Mouse (Mus musculus) layer of hippocampus, adult 2 months (tissue): Measurements from ENCODE around the gene Efcab6. TPM values are rescaled to one million over a fixed set of nuclear protein-coding genes. Genes with fewer than 3 reads are reported as not detected.
A peak's percentile ranks its signal among the peaks of the same experiment; 100 is the strongest.

Source experiments
- DNase-seq, 2 experiments: peaks; one replicate each; pipeline ENCODE4 v3.0.0; 2022; ENCODE audit warnings: low spot score in 2 of 2
- H3K27ac ChIP-seq: fragments of 200-600 bp; 2 replicates; pipeline ENCODE4 v1.8.1; 2022
- H3K4me3 ChIP-seq: fragments of 200-600 bp; 2 replicates; pipeline ENCODE4 v1.8.1; 2022; ENCODE audit warnings: mild to moderate bottlenecking
- CTCF ChIP-seq: fragments of 200-600 bp; conservative IDR thresholded peaks from 2 replicates; pipeline ENCODE4 v1.8.1; 2022; ENCODE audit warnings: antibody characterized with exemption, mild to moderate bottlenecking, moderate library complexity
- total RNA-seq, 2 experiments: library from RNA; stranded (reverse); gene quantifications; 2 replicates each; pipeline ENCODE4 v1.2.3; 2021

Efcab6 gene
- total RNA-seq, 2 experiments from 2014 or later, result 4.9 to 6.4 TPM

DNA sequence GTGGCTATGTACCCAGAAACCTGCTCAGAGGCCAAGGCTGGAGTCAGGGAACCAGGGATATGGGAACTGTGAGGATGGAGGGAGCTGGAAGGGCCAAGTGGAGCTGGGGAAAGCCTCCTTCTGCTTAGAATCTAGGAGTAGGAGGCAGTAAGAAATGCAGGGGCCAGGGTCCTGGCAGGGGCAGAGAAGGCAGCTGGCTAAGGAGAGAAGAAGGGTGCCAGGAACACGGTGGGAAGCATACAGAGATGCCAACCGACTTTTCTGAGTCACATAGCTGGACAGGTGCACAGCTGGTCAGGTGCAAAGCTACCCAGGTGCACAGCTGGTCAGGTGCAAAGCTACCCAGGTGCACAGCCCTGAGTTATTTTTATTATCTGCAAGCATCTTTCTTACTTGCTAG is 187.3 kb downstream of the Efcab6 start:
- no peak overlapping the region for H3K4me3 ChIP-seq
- DNase-seq, result no peak
- TF ChIP-seq CTCF, result no peak
- H3K27ac ChIP-seq, result no peak overlapping the region

DNA sequence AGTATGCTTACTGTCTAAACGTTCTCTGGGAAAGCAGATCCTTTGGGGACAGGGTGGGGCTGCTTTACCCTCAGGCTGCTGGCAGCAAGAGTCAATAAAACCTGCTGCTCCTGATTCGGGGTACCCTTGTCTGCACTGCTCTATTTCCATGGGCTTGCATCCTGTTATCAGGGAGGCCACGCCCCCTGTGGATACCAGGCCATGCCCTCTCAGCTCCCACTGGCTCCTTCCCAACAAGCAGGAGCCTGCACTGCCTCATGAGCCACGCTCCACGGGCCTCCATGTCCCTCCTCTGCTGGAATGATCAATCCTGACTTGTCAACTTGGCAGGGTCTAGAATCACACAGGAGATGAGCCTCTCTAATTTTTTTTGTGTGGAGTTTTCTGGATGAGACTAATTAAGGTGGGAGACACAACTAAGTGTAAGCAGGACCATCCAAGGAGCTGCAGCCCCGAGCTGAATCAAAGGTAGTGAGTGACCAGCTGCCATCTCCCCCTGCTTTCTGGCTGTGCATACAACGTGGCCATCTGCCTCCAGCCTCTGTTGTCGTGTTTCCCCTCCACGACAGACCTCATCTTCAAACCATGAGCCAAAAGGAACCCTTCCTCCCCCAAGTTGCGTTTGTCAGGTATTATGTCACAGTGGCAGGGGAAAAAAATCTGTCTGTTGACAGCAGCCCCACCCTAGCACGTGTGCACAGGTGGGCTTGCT is 187.9 kb downstream of the Efcab6 start:
- Histone ChIP-seq H3K27ac (no peak overlapping the region), H3K4me3 (no peak overlapping the region)
- no peak for TF ChIP-seq CTCF
- DNase-seq, result no peak

DNA sequence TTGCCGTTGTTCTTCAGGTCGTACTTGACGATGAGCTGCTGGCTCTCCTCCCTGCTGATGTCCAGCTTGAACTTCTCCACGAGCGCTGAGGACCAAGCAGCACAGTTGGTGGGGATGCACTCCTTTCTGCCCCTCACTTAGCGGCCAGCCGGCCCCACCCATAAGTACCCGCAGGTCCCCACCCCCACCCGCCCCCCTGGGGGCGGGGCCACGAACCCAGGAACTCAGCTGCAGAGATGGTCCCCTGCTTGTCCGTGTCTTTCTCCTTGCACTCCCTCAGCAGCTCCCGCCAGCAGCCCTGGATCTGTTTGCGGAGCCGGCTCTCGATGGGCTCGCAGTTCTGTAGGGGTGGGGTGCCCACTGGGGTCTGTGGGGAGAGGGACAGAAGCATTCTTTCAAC is 194.2 kb downstream of the Efcab6 start:
- H3K4me3 ChIP-seq, result no peak overlapping the region
- DNase-seq, result no peak
- no peak overlapping the region for H3K27ac ChIP-seq
- no peak for TF ChIP-seq CTCF

DNA sequence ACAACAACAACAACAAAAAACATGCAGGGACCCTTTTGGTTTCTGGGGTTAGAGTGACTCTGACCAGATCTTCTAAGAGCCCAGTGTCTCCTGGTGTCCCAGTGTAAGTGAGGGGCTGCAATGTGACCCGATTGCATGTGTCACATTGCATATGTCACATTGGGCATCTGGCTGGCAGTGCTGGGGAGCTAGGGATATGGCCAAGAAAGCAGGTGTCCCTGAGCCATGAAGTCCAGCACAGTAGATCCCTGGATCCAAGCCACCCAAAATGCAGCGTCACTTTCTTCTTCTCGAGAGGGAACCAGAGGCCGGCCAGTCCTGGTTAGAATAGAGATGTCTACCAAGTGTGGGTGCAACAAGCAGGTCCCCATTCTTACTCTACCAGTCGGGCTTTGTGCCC is 199.6 kb downstream of the Efcab6 start:
- TF ChIP-seq CTCF, result no peak

DNA sequence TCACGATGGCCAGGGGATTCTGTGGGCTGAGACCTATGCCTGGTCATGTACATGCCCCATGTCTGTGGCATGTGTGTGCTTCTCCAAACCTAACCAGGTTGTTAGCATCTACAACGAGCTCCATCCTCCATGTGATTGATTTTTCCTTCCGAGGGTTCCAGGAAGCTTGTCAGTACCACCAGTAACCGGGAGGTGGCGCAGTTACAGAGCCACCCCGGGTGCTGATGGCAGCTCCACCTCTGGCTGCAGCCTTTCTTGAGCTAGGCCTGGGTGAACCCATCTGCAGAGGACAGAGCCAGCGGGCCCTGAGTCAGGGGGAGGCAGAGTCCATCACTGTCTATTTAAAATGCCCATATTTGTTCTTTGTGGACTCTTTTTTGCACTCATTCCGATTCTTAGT is 208.1 kb downstream of the Efcab6 start:
- H3K4me3 ChIP-seq, result no peak overlapping the region
- peak; percentile 77 to 85 for DNase-seq
- TF ChIP-seq CTCF, result peak; percentile 100
- H3K27ac ChIP-seq, result no peak overlapping the region

More for the DNA sequence above, 199.6 kb downstream of the Efcab6 start:
- H3K27ac ChIP-seq, result no peak overlapping the region
- DNase-seq, result no peak
- no peak overlapping the region for H3K4me3 ChIP-seq

DNA sequence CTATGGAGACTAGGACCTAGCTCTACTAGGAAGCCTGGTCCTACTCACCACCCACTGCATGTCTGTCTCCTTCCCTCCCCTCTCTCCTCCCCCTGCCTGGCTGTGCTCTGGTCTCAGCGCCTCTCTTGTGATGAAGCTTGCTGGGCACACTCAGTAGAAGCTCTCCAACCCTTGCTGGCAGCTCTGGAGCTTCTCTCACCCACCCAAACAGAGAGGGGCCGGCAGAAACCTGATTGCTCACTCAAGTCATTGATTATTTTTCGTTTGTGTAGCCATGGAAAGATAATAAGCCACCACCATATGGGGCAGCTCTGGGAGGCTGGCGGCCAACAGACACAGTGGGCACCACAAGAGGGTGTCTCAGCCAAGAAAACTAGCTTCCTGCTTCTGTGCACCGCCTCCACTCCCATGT is 211.8 kb downstream of the Efcab6 start:
- Histone ChIP-seq H3K4me3 (no peak overlapping the region), H3K27ac (peak overlapping the region; percentile 48; the same call in 1 of the 2 replicates)
- TF ChIP-seq CTCF, result peak; percentile 39
- DNase-seq, result peak; percentile 46 to 76

DNA sequence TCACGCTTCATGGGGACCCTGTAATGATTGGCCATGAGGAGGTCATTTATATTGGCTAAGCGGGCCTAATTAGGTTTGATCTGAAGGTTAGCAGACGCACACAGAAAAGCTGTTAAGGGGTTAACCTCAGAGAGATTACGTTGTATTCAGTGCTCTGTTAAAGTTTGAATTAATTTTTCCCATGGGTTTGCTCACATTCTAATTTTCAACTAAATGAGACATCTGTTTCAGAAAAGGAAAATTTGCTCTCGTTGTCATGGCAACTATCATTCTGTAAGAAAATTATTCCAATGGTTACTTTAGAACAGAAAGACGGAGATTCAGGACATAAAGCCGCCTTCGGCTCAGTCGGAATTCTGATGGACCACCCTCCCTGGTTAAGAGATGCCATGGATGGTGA is 217.0 kb downstream of the Efcab6 start:
- DNase-seq, result peak in 1 of 2 experiments; percentile 49
- TF ChIP-seq CTCF, result no peak
- H3K4me3 ChIP-seq, result no peak overlapping the region
- H3K27ac ChIP-seq, result peak overlapping the region; percentile 81

DNA sequence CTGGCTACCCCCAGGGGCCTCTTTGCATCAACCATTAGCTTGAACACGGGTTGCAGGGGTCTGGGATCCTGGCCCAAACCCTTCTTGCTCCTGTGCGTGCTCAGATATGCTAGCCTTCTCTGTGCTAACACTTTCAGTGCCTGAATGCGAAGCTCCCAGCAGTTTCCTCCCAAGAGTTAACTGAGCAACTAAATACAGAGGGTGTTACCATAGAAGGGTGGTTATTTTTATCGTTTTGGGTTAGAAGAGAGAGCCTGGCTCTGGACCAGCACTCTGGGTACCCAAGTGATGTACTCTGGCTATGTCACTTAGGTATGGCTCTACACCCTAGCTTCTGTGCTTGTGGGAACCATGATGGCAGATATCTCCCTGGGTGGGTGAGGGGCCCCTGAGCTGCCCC is 217.7 kb downstream of the Efcab6 start:
- no peak for DNase-seq
- Histone ChIP-seq H3K4me3 (no peak overlapping the region), H3K27ac (peak overlapping the region; percentile 65)
- no peak for TF ChIP-seq CTCF

DNA sequence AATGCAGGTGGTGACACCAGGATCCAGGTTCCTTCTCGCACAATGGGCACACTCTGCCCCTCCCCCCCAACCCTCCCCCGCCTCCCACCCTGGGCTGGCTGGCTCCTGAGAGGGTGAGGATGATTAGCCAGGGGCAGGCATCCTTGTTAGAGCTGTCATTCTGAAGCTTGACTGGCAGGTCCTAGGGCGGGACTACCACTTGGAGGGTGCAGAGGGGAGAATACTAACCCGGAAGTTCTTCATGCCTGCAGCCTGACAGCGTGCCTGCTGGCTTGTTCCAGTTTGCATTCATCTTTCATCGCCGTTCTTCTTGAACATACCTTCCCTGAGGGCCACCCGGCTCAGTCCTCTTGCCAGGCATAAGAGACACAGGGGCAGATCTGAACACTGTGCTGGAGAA is 218.6 kb downstream of the Efcab6 start:
- Histone ChIP-seq H3K27ac (peak overlapping the region; percentile 70), H3K4me3 (no peak overlapping the region)
- TF ChIP-seq CTCF, result no peak
- no peak for DNase-seq

DNA sequence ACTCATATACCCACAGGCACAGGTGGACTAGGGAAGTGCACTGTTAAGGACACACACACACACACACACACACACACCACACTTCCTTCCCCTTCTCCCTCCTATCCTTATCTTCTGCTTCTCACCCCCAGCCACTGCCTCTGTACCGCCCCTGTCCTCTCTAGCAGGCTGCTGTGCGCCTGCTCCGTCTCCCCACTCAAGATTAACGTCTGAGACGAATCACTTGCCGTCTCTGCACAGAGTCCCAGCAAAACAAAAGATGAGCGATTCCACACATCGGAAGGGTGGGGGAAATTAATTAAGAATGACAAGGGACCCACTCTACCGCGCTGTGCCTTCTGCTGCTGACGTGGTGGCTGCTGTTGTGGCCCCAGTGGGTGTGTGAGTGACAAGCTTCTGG is 219.4 kb downstream of the Efcab6 start:
- no peak for DNase-seq
- H3K27ac ChIP-seq, result peak overlapping the region; percentile 70
- no peak for TF ChIP-seq CTCF
- no peak overlapping the region for H3K4me3 ChIP-seq

DNA sequence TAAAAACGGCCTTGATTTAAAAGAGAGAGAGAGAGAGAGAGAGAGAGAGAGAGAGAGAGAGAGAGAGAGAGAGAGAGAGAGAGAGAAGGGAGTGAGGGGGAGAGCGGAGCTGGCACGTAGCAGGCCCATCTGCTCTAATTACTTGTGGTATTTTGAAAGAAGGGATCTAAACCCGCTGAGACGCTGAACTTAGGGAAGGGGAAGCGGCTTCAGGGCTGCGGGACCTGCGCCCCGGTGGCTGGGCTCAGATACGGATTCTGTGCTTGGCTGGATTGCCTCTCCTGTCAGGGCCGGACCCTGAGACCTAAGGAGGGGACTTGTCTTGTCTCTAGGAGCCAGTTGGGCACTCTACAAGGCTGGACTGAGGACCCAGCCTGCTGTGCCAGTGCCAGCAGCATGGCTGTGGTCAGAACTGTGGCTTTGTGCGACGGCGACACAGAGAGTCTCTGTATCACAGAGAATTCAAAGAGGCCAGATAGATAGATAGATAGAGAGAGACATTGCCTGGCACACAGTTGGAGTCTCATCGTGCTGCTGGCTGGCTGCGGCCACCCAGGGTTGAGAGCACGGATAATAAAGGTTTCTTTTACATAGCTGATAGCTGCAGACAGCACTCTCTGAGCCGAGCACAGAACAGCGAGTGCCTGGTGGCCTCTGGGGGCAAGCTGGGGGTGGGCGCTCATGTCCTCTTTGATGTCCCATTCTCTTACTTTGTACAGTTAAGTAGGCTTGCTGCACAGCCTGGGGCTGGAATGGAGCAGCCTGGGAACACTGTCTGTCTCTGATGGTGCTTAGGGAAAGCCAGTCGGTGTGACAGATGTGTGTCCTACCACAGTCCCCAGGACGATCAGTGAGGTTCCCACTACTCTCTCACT is 222.0 kb downstream of the Efcab6 start:
- peak overlapping the region; percentile 80 for H3K27ac ChIP-seq

DNA sequence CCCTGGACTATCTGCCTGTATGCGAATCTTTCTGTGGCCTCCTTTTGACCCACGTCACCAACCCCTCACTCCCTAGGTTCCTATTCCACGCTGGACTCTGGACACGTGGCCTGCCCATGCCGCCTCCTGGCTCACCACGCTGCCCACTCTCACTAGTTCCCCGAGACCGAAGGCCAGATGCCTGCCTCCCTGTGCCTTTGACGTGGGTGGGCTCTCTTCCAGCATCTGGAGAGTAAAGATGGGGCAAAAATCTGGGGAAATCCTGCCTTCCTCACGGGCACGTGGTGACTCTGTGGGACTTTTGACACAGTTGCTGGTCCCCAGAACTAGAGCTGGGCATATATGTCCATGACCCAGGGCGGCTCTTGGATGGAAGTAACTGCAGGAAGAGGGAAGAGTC is 222.8 kb downstream of the Efcab6 start:
- Histone ChIP-seq H3K4me3 (no peak overlapping the region), H3K27ac (peak overlapping the region; percentile 64)
- TF ChIP-seq CTCF, result no peak
- no peak for DNase-seq

More for the DNA sequence above, 222.0 kb downstream of the Efcab6 start:
- no peak for TF ChIP-seq CTCF
- no peak overlapping the region for H3K4me3 ChIP-seq
- no peak for DNase-seq

DNA sequence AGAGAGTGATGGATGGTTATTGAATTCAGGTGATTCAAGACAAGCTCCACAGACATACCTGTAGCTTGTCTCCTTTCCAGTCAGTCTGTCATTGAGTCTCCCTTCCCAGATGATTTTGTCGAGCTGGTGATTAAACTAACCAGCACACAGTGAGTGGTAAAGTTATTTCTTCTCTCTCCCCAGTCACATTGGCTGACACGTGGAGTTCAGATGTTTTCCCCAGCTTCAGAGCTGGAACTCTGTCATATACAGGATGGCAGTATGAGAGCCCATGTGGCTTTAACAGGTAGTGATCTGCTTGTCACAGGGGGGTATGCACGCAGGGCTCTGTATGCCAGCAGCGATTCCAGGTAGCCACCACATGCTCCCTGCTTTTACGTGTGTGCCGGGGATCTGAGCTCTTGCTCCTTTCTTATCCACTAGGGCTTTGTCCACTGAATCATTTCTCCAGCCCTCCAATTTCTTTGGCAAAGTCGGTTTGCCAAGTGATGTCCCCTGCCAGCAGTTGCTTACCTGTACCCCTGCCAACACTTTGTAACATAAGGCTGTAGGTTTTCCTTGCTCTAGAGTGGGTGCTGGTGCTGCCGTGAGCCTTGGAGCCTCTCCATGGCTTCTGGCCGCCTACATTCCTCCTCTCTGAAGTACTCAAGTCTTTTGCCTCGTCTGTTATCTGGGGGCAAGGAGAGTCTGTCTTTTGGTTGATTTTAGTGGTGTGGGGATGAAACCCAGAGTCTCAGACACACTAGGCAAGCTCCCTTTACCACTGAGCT is 224.0 kb downstream of the Efcab6 start:
- no peak for TF ChIP-seq CTCF
- H3K27ac ChIP-seq, result peak overlapping the region; percentile 64
- peak in 1 of 2 experiments; percentile 38 for DNase-seq

More for the DNA sequence above, 224.0 kb downstream of the Efcab6 start:
- H3K4me3 ChIP-seq, result no peak overlapping the region
